Mouse (Mus musculus): ENCODE measurements around the gene Gclm. TPM values are rescaled to one million over a fixed set of nuclear protein-coding genes. Genes with fewer than 3 reads are reported as not detected.

Gene Gclm
- total RNA-seq, 1 experiment from 2014 or later, result 94.7 TPM

Other genes with a start within 250 kb of the Gclm start
- gene Abca4, start 201.1 kb upstream of the Gclm start, total RNA-seq (2017), result 1.2 and 2.4 TPM in 2 replicates
- gene Dnttip2, start 28.8 kb downstream of the Gclm start, total RNA-seq (2017), result 169 and 179 TPM in 2 replicates
- gene Bcar3, start 48.6 kb downstream of the Gclm start, total RNA-seq (2017), result 0.97 and 1.0 TPM in 2 replicates